Mouse (Mus musculus): ENCODE data around the gene Rab25. TPM values are rescaled to one million over a fixed set of nuclear protein-coding genes. Genes with fewer than 3 reads are reported as not detected.
A peak's percentile ranks its signal among the peaks of the same experiment; 100 is the strongest.

Rab25 gene
- polyA plus RNA-seq, 1 experiment from 2014 or later: 0.23 TPM

GRCm38 (mm10) chr3:88503881-88504746 is 44.0 kb downstream of the Rab25 start:
- Histone ChIP-seq H3K9me3 (no peaks in the 10 kb centered on the region), H3K36me3 (no peaks in the 10 kb centered on the region), H3K4me3 (no peak overlapping the region), H3K27ac (replicated peaks) (peak overlapping the region; percentile 85; the same call in 1 of the 2 replicates), H3K4me2 (peak overlapping the region; percentile 98; the same call in 1 of the 2 replicates), H3K9ac (no peak overlapping the region), H3K27me3 (no peaks in the 10 kb centered on the region), H3K4me1 (replicated peaks) (peaks cover 31% of the 10 kb centered on the region)
- 49% methylated on average over 8 of the region's 8 CpGs for WGBS
- ATAC-seq (ENCODE audit: low FRiP score, low read depth): no peak

- Histone ChIP-seq H3K4me1 (replicated peaks) (peaks cover 31% of the 10 kb centered on the region), H3K9me3 (no peaks in the 10 kb centered on the region), H3K27me3 (no peaks in the 10 kb centered on the region), H3K36me3 (no peaks in the 10 kb centered on the region), H3K9ac (peak overlapping the region; percentile 95), H3K27ac (replicated peaks) (peak overlapping the region; percentile 85), H3K4me3 (peak overlapping the region; percentile 95), H3K4me2 (peak overlapping the region; percentile 98)
- 32% methylated on average over 4 of the region's 4 CpGs for WGBS
- peak; percentile 32; the same call in 1 of the 2 replicates for ATAC-seq (ENCODE audit: low FRiP score, low read depth)
Observed at GRCm38 (mm10) chr3:88503505-88503863, 44.6 kb downstream of the Rab25 start.

- peak overlapping the region; percentile 95 for H3K9ac ChIP-seq
- H3K4me3 ChIP-seq: peak overlapping the region; percentile 95
- peak overlapping the region; percentile 85 for H3K27ac ChIP-seq (replicated peaks)
- no peaks in the 10 kb centered on the region for H3K27me3 ChIP-seq
- peak; percentile 92 for ATAC-seq (ENCODE audit: low FRiP score, low read depth)
- H3K4me1 ChIP-seq (replicated peaks): peaks cover 31% of the 10 kb centered on the region
- H3K4me2 ChIP-seq: peak overlapping the region; percentile 98
- H3K9me3 ChIP-seq: no peaks in the 10 kb centered on the region
- WGBS: 2% methylated on average over 55 of the region's 55 CpGs
- no peaks in the 10 kb centered on the region for H3K36me3 ChIP-seq
Observed at GRCm38 (mm10) chr3:88502641-88503504, 45.2 kb downstream of the Rab25 start.

- Histone ChIP-seq H3K4me2 (peak overlapping the region; percentile 98), H3K4me1 (replicated peaks) (peaks cover 31% of the 10 kb centered on the region), H3K27ac (replicated peaks) (no peak overlapping the region), H3K9ac (peak overlapping the region; percentile 95), H3K27me3 (no peaks in the 10 kb centered on the region), H3K36me3 (no peaks in the 10 kb centered on the region), H3K9me3 (no peaks in the 10 kb centered on the region), H3K4me3 (peak overlapping the region; percentile 95)
- ATAC-seq (ENCODE audit: low FRiP score, low read depth): peak; percentile 10; the same call in 1 of the 2 replicates
- WGBS: 14% methylated on average over 11 of the region's 11 CpGs
Observed at GRCm38 (mm10) chr3:88502031-88502571, 46.0 kb downstream of the Rab25 start.

- 56% methylated on average over 6 of the region's 6 CpGs for WGBS
- H3K4me2 ChIP-seq: peak overlapping the region; percentile 98
- no peak for ATAC-seq (ENCODE audit: low FRiP score, low read depth)
- peak overlapping the region; percentile 95 for H3K4me3 ChIP-seq
- peaks cover 31% of the 10 kb centered on the region for H3K4me1 ChIP-seq (replicated peaks)
- H3K36me3 ChIP-seq: no peaks in the 10 kb centered on the region
- 0 out of 2 replicates have a peak overlapping the region, but pooled peaks have one; percentile 95 for H3K9ac ChIP-seq
- no peaks in the 10 kb centered on the region for H3K9me3 ChIP-seq
- no peak overlapping the region for H3K27ac ChIP-seq (replicated peaks)
- no peaks in the 10 kb centered on the region for H3K27me3 ChIP-seq
Observed at GRCm38 (mm10) chr3:88501366-88502030, 46.6 kb downstream of the Rab25 start.

- Histone ChIP-seq H3K27me3 (no peaks in the 10 kb centered on the region), H3K4me1 (replicated peaks) (peaks cover 31% of the 10 kb centered on the region), H3K27ac (replicated peaks) (no peak overlapping the region), H3K9ac (no peak overlapping the region), H3K36me3 (no peaks in the 10 kb centered on the region), H3K4me3 (0 out of 2 replicates have a peak overlapping the region, but pooled peaks have one; percentile 95), H3K4me2 (0 out of 2 replicates have a peak overlapping the region, but pooled peaks have one; percentile 98), H3K9me3 (no peaks in the 10 kb centered on the region)
- WGBS: 40% methylated on average over 4 of the region's 4 CpGs
- ATAC-seq (ENCODE audit: low FRiP score, low read depth): no peak
Observed at GRCm38 (mm10) chr3:88500655-88501365, 47.3 kb downstream of the Rab25 start.

GRCm38 (mm10) chr3:88500087-88500486 is 48.0 kb downstream of the Rab25 start:
- ATAC-seq (ENCODE audit: low FRiP score, low read depth): no peak
- H3K9ac ChIP-seq: no peak overlapping the region
- no peak overlapping the region for H3K4me3 ChIP-seq
- 79% methylated on average over 7 of the region's 7 CpGs for WGBS
- peaks cover 35% of the 10 kb centered on the region for H3K4me1 ChIP-seq (replicated peaks)
- H3K36me3 ChIP-seq: no peaks in the 10 kb centered on the region
- H3K27me3 ChIP-seq: no peaks in the 10 kb centered on the region
- no peak overlapping the region for H3K27ac ChIP-seq (replicated peaks)
- H3K4me2 ChIP-seq: no peak overlapping the region
- H3K9me3 ChIP-seq: no peaks in the 10 kb centered on the region

- no peaks in the 10 kb centered on the region for H3K9me3 ChIP-seq
- no peak overlapping the region for H3K4me3 ChIP-seq
- ATAC-seq (ENCODE audit: low FRiP score, low read depth): no peak
- H3K36me3 ChIP-seq: no peaks in the 10 kb centered on the region
- H3K4me1 ChIP-seq (replicated peaks): peaks cover 35% of the 10 kb centered on the region
- 63% methylated on average over 4 of the region's 4 CpGs for WGBS
- H3K27ac ChIP-seq (replicated peaks): no peak overlapping the region
- H3K4me2 ChIP-seq: no peak overlapping the region
- H3K9ac ChIP-seq: no peak overlapping the region
- H3K27me3 ChIP-seq: no peaks in the 10 kb centered on the region
Observed at GRCm38 (mm10) chr3:88499580-88499979, 48.5 kb downstream of the Rab25 start.

GRCm38 (mm10) chr3:88495741-88496415 is 52.2 kb downstream of the Rab25 start:
- peaks cover 21% of the 10 kb centered on the region for H3K4me1 ChIP-seq (replicated peaks)
- no peak overlapping the region for H3K9ac ChIP-seq
- H3K36me3 ChIP-seq: no peaks in the 10 kb centered on the region
- H3K4me2 ChIP-seq: no peak overlapping the region
- WGBS: 82% methylated on average over 10 of the region's 10 CpGs
- no peaks in the 10 kb centered on the region for H3K9me3 ChIP-seq
- no peak for ATAC-seq (ENCODE audit: low FRiP score, low read depth)
- H3K27me3 ChIP-seq: no peaks in the 10 kb centered on the region
- H3K4me3 ChIP-seq: no peak overlapping the region
- no peak overlapping the region for H3K27ac ChIP-seq (replicated peaks)

GRCm38 (mm10) chr3:88494836-88495628 is 53.1 kb downstream of the Rab25 start:
- no peak overlapping the region for H3K9ac ChIP-seq
- H3K36me3 ChIP-seq: no peaks in the 10 kb centered on the region
- no peaks in the 10 kb centered on the region for H3K27me3 ChIP-seq
- 0 out of 2 replicates have a peak overlapping the region, but pooled peaks have one; percentile 0 for H3K27ac ChIP-seq (replicated peaks)
- H3K4me3 ChIP-seq: no peak overlapping the region
- peaks cover 18% of the 10 kb centered on the region for H3K4me1 ChIP-seq (replicated peaks)
- ATAC-seq (ENCODE audit: low FRiP score, low read depth): no peak
- WGBS: 63% methylated on average over 9 of the region's 9 CpGs
- H3K9me3 ChIP-seq: no peaks in the 10 kb centered on the region
- H3K4me2 ChIP-seq: no peak overlapping the region

All from hindbrain, embryonic 15.5 days (tissue).